Mouse (Mus musculus): ENCODE results near the gene Camta1. TPM values are rescaled to one million over a fixed set of nuclear protein-coding genes. Genes with fewer than 3 reads are reported as not detected.

Gene Camta1
- polyA plus RNA-seq, 1 experiment from 2014 or later, result 122 TPM

DNA sequence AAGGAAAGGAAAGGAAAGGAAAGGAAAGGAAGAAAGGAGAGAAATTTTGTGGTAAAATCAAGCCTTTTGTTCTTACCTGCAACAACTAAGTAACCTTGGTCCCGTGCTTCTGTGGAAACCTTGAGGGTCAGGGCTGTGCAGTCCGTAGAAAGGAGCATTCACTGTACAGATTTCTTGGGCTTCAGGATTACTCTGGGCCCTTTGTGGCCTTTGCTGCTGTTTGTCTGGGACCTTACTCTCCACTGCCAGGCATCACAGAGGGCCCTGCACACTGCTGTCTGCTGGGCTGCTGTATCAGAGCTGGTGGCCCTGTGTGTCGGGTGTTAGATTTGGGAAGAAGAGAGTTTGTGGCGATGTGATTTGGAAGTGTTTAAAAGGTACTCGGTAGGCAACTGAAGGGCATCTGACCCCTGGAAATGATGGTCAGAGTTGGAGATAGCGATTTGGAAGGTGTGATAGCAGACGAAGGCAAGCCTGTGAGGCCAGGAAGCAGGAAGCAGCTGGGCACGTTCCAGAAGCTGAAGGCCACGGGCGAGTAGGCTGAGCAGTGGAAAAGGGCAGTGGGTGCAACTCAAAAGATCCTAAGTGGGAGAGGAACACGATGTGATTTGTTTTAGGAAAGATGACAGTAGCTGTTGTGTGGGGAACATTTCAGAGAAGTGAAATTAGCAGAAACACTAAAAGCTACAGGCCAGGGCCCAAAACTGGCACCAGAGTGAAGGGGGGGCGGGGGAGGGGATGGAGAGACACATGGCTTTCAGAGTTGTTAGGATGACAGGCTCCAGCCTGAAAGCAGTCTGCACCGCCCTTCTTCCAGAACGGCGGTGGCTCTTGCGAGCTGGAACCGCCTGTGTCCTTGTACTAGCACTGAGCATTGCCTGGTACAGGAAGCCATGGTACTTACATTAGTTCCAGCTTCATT is 992.1 kb downstream of the Camta1 start:
- Histone ChIP-seq H3K27ac (no peak overlapping the region), H3K9me3 (no peaks in the 10 kb centered on the region), H3K27me3 (ENCODE audit: poor library complexity, severe bottlenecking) (no peaks in the 10 kb centered on the region), H3K36me3 (replicated peaks) (peaks cover 35% of the 10 kb centered on the region), H3K4me1 (peaks cover 28% of the 10 kb centered on the region), H3K4me3 (no peak overlapping the region)
- 81% methylated on average over 17 of the region's 17 CpGs for WGBS
- no peak for DNase-seq (ENCODE audit: extremely low spot score, low spot score)

DNA sequence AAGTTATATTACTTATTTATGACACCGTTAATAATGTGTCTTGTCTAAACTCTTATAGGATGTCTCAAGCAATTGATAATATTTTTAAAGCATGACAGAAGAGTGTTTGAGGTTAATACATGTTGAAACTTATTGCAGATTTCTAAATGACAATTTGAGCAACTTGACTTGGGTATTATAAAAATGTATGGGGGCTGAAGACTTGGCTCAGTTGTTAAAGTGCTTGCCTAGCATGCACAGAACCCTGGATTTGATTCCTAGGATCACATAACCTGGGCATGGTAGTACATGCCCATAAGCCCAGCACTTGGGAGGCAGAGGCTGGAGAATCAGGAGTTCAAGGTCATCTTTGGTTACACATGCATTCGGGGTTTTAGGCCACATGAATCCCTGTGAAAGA is 992.8 kb downstream of the Camta1 start:
- WGBS, result 91% methylated on average over 2 of the region's 2 CpGs
- no peak for DNase-seq (ENCODE audit: extremely low spot score, low spot score)
- H3K27me3 ChIP-seq (ENCODE audit: poor library complexity, severe bottlenecking), result no peaks in the 10 kb centered on the region
- H3K4me3 ChIP-seq, result no peak overlapping the region
- H3K4me1 ChIP-seq, result peaks cover 28% of the 10 kb centered on the region
- peaks cover 35% of the 10 kb centered on the region for H3K36me3 ChIP-seq (replicated peaks)
- no peaks in the 10 kb centered on the region for H3K9me3 ChIP-seq
- no peak overlapping the region for H3K27ac ChIP-seq

DNA sequence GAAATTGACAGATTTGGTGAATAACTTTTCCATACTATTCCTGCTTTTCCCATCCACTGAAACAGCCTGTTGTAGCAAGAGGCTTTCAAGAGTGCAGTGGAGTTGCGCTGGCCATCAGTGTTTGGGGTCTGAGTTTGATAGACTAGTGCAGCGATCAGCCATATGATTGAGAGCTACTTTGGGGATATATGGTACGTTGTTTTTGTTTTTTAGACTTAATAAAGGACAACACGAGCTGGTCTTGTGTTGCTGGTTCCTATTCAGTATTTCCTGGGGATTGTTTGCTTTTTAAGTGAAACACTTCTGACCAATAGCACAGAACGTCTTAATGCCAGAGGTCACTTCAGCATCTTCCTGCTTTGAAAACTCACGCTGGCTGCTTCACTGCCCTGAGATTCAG is 993.5 kb downstream of the Camta1 start:
- 90% methylated on average over 6 of the region's 6 CpGs for WGBS
- Histone ChIP-seq H3K36me3 (replicated peaks) (peaks cover 35% of the 10 kb centered on the region), H3K9me3 (no peaks in the 10 kb centered on the region), H3K27me3 (ENCODE audit: poor library complexity, severe bottlenecking) (no peaks in the 10 kb centered on the region), H3K4me3 (no peak overlapping the region), H3K27ac (no peak overlapping the region), H3K4me1 (peaks cover 29% of the 10 kb centered on the region)
- DNase-seq (ENCODE audit: extremely low spot score, low spot score), result no peak

Other genes with a start within 250 kb of the Camta1 start
- 113 and 114 TPM in 2 replicates for gene Dnajc11, start 71.8 kb upstream of the Camta1 start, polyA plus RNA-seq (2016; fragmentation: Nextera tagmentation; extraction: Ambion mirVana)
- gene Thap3, start 127.1 kb upstream of the Camta1 start, polyA plus RNA-seq (2016; fragmentation: Nextera tagmentation; extraction: Ambion mirVana), result 34.9 and 35.7 TPM in 2 replicates
- 24.1 and 26.1 TPM in 2 replicates for gene Phf13, start 134.4 kb upstream of the Camta1 start, polyA plus RNA-seq (2016; fragmentation: Nextera tagmentation; extraction: Ambion mirVana)
- gene Klhl21, start 146.9 kb upstream of the Camta1 start, polyA plus RNA-seq (2016; fragmentation: Nextera tagmentation; extraction: Ambion mirVana), result 8.1 and 8.3 TPM in 2 replicates
- gene Zbtb48, start 165.8 kb upstream of the Camta1 start, polyA plus RNA-seq (2016; fragmentation: Nextera tagmentation; extraction: Ambion mirVana), result 24.1 and 24.4 TPM in 2 replicates
- 0.48 and 0.79 TPM in 2 replicates for gene Tas1r1, start 176.7 kb upstream of the Camta1 start, polyA plus RNA-seq (2016; fragmentation: Nextera tagmentation; extraction: Ambion mirVana)
- 42.0 and 43.0 TPM in 2 replicates for gene Nol9, start 177.4 kb upstream of the Camta1 start, polyA plus RNA-seq (2016; fragmentation: Nextera tagmentation; extraction: Ambion mirVana)
- gene Plekhg5, start 210.6 kb upstream of the Camta1 start, polyA plus RNA-seq (2016; fragmentation: Nextera tagmentation; extraction: Ambion mirVana), result 9.6 and 9.8 TPM in 2 replicates